Mouse (Mus musculus) subcutaneous adipose tissue, adult 2 months (tissue): Measurements from ENCODE around the gene Decr2. TPM values are rescaled to one million over a fixed set of nuclear protein-coding genes. Genes with fewer than 3 reads are reported as not detected.

ENCODE experiments used
- polyA plus RNA-seq: library from polyadenylated mRNA; depleted of rRNA; stranded (reverse); fragments of >200 nt; gene quantifications from 2 replicates; pipeline ENCODE4 v1.2.3, GENCODE M21; 2012; ENCODE audit warnings: low replicate concordance; rRNA removed

Decr2 gene
- 27.4 and 27.8 TPM in 2 replicates for polyA plus RNA-seq

DNA sequence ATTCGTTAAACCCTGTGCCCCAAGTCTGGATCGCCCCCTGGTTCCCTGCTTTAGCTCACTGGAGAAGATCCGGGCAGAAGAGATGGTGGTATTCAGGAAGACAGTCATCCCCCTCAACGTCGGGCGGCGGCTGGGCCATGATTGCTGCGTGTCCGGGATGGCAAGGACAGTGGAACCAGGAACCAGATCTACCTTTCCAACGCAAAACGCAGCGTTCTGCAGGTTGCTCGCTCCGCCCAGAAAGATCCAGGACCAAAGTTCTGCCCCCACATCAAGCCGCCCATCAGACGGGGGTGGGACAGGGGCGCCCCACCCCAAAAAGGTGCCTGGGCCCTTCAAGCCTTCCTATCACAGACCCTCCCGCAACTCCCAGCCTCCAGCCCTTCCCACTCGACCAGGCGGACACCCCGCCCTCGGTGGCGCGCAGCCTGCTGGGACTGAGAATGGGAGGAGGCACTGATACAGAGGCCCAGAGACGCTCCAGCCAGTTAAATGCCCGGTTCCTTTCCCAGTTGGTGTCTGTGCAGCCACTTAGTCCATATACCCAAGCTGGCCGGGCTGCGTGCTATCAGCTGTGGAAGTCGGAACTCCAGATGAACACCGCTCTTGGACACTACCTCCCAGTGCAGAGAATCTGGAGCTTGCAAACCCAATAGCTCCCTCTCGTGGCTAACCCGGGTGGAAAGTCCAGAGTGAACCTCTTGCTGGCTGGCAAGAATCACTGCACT is at the start of gene Decr2:
Gene Decr2, minus strand, starts transcription at position 433 of the 728 bp plus-strand sequence.

DNA sequence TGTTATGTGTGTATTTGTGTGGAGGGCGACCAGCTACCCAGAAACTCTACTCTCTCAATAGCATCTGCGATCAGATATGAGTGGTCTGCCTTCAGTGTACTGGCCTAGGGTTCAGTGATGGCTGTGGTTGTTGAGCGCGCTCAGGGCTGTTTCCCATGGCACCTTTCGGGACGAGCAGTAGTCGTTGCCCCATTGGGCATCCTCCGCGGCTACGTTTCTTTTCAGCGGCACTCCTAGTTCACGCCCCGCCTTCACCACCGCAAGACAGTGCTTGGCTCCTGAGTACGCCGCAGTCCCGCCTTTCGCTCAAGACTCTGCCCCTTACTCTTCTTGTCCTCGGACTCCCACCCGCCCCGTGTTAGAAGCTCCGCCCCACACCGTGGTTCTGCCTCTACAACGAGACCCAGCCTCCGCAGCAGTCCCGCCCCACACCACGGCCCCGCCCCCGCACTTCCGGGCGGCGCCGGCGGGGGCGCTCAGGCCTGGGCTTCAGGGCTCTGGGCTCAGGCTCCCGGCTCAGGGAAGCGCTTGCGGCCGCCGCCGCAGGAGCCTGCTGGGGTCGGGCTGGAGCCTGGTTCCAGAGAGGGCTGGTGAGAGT is 48.2 kb upstream of the Decr2 start, which contains the start of gene Axin1:
Gene Axin1, plus strand, starts transcription at position 450 of the 598 bp plus-strand sequence.

DNA sequence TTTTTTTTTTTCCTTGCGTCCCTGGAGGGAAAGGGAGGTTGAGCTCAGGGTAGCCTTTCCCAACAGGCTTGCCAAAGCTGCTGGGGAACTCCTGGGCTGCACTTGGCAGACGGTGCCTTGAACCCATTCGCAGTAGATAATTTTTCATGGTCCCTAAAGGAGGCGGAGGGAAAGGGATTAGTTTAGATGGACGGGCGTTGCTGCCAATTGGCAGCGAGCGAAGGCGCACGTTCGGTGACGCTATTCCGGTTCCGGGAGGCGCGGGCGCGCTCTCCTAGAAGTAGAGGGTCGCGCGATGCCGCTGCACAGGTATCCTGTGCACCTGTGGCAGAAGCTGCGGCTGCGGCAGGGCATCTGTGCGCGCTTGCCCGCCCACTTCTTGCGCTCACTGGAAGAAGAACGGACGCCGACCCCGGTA is 33.1 kb upstream of the Decr2 start, which contains the start of gene Mrpl28:
Gene Mrpl28, plus strand, starts transcription at position 234 of the 418 bp plus-strand sequence.

DNA sequence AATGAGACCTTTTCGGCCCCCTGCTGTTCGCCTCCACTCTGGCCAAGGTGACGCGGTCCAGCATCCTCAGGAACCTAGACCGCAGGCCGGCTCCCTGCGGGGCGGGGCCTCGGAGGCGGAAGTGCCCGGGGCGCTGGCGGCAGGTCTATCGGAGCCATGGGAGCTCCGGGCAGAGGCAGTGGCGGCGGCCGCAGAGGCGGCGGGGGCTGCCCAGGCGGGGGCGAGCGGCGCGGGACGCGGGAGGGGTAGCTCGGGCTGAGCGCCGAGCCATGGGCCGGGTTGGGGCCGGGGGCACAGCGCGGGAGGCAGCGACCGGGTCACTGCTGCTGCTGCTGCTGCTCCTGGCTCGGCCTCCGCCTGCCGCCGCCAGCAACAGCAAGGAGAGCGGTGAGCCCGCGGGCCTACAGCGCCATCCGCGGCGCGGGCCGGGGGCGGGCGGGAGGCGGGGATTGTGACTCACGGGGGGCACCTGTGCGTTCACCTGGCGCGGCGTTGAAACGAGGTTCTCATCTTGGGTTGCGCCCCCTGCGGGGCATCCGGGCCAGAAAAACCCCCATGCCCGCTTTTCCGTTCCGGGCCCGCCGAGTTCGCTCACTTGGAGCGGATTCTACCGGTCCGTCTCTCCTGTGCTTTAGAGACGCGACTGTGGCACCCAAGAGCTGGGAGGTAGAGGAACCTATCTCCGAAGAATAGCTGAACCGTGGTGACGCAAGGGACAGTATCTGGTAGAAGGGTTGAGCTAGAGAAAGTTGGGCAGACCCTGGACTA is 23.2 kb upstream of the Decr2 start, which contains the start of gene Tmem8:
Gene Tmem8, plus strand, starts transcription at position 119 of the 768 bp plus-strand sequence.

DNA sequence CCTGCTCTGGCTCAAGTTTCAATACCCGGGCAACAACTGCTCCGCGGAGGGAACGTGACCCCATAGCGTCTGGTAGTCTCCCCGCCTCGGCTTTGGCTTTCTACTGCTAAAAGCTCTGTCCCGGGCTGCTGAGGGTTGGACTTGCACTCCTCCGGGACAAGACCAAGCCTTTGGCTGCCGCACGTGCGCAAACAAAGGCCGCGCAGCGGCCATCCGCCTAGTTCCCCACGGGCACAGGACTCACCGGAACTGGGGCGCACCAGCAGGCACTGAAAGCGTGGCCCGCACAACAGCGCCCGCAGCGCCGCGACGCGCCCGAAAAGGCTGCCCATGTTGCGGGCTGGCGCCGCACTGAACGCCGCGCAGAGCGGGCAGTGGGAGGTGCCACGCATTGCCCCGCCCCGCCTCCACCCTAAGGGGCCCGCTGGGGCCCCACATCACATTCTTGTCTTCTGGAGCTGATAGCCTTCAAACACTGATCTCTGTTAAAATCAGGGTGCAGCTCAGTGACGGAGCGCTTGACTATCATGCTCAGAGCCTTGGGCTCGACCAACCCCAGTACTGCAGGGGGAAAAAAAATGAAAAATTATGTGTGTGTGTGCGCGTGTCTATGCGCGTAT is 5.1 kb upstream of the Decr2 start, which contains the start of gene Nme4:
Gene Nme4, minus strand, starts transcription at position 482 of the 620 bp plus-strand sequence.

DNA sequence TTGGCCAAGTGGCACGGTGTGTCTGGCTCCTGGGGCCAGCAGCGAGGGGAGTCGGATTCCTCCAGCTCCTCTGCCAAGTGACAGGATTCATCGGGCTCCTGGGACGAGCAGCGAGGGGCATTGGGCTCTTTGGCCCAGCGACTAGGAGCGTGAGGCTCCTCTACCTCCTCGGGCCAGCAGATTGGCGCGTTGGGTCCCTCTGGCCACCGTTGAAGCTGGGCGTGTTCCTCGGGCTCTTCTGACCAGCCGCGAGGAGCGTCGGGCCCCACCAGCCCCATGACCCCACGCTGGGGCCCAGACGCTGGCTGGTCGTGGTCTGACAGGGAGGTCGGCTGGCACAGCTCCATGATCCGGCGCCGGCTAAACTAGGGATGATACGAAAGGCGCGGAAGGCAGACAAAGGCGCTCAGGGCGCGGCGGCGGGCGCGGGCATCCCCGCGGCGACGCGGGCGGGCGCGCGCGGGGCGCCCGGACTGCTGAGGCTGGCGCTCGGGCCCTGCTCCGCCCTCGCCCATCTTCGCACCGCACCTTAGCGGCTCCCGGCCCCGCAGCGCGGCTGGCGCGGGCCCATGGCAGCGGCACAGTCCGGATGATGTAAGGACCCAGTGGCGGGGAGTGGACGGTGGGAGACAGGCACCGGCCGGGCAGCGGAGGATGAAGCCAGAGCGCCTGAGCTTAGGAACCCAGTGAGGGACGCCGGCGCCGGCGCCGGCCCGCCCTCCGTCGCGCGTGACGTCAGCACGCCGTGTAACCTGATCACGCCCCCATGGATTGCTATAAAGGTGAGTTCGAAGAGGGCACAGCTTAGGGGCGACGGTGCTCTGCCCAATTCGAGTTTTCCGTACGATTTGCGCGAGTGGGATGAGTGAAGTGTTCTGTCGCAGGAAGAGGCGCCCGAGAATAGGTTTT is 21.1 kb downstream of the Decr2 start, which contains the start of gene Rab11fip3:
Gene Rab11fip3, minus strand, starts transcription at position 725 of the 909 bp plus-strand sequence.

Other genes starting within 250 kb of the Decr2 start
- gene Gm20683, start 248.6 kb downstream of the Decr2 start, polyA plus RNA-seq: 51.2 and 72.8 TPM in 2 replicates
- gene Rhot2, start 245.5 kb downstream of the Decr2 start, polyA plus RNA-seq: 48.9 and 77.3 TPM in 2 replicates
- 16.4 and 55.2 TPM in 2 replicates for gene Wdr90, start 228.8 kb downstream of the Decr2 start, polyA plus RNA-seq
- 84.2 and 113 TPM in 2 replicates for gene Mcrip2, start 221.6 kb downstream of the Decr2 start, polyA plus RNA-seq
- gene Mettl26, start 215.3 kb downstream of the Decr2 start, polyA plus RNA-seq: 47.8 and 80.7 TPM in 2 replicates
- 0.54 and 1.1 TPM in 2 replicates for gene Wfikkn1, start 209.5 kb downstream of the Decr2 start, polyA plus RNA-seq
- gene Rab40c, start 170.6 kb downstream of the Decr2 start, polyA plus RNA-seq: 35.2 and 54.0 TPM in 2 replicates
- gene Pigq, start 145.4 kb downstream of the Decr2 start, polyA plus RNA-seq: 166 and 173 TPM in 2 replicates
- gene Nhlrc4, start 145.4 kb downstream of the Decr2 start, polyA plus RNA-seq: 1.0 TPM in 1 of 2 replicates, not detected in the other
- gene A930017K11Rik, start 137.8 kb downstream of the Decr2 start, polyA plus RNA-seq: 0.12 TPM in 1 of 2 replicates, not detected in the other
- gene Capn15, start 104.5 kb downstream of the Decr2 start, polyA plus RNA-seq: 22.9 and 54.5 TPM in 2 replicates
- 32.8 and 33.6 TPM in 2 replicates for gene Rab11fip3, start 20.8 kb downstream of the Decr2 start, polyA plus RNA-seq
- gene Nme4, start 5.3 kb upstream of the Decr2 start, polyA plus RNA-seq: 24.8 and 57.1 TPM in 2 replicates
- gene Tmem8, start 23.0 kb upstream of the Decr2 start, polyA plus RNA-seq: 15.5 and 21.6 TPM in 2 replicates
- 95.3 and 97.5 TPM in 2 replicates for gene Mrpl28, start 33.2 kb upstream of the Decr2 start, polyA plus RNA-seq
- 12.9 and 23.6 TPM in 2 replicates for gene Axin1, start 48.4 kb upstream of the Decr2 start, polyA plus RNA-seq
- 0.60 TPM in 1 of 2 replicates, not detected in the other for gene Pdia2, start 108.8 kb upstream of the Decr2 start, polyA plus RNA-seq
- gene Rgs11, start 112.6 kb upstream of the Decr2 start, polyA plus RNA-seq: 1.7 and 20.8 TPM in 2 replicates
- 0.72 and 7.1 TPM in 2 replicates for gene Arhgdig, start 117.4 kb upstream of the Decr2 start, polyA plus RNA-seq
- gene Fam234a, start 153.9 kb upstream of the Decr2 start, polyA plus RNA-seq: 101 and 132 TPM in 2 replicates
- 18.2 and 36.7 TPM in 2 replicates for gene Luc7l, start 162.6 kb upstream of the Decr2 start, polyA plus RNA-seq